Mouse (Mus musculus) thymus, adult 2 months (tissue): ENCODE results near the gene Immp2l.

ENCODE experiments used
- CTCF ChIP-seq: fragments of 200-500 bp; IDR thresholded peaks from 2 replicates; pipeline ENCODE4 v1.5.1; 2012; ENCODE audit warnings: mild to moderate bottlenecking, control low read depth, low read length, moderate library complexity, borderline replicate concordance; ENCODE audit not compliant: control insufficient read depth, poor library complexity, insufficient read depth; ENCODE audit errors: extremely low read depth
- POLR2A ChIP-seq: fragments of 200-500 bp; IDR thresholded peaks from 2 replicates; pipeline ENCODE4 v1.6.1; 2012; ENCODE audit warnings: mild to moderate bottlenecking, low read length, control low read depth, moderate library complexity; ENCODE audit not compliant: control insufficient read depth, poor library complexity, insufficient read depth; ENCODE audit errors: extremely low read depth

- TF ChIP-seq CTCF (no peak), POLR2A (no peak)
Observed at GRCm38 (mm10) chr12:41874015-41874414, 850.1 kb downstream of the Immp2l start.
